Mouse (Mus musculus): ENCODE data around the gene Hapln1.
A peak's percentile ranks its signal among the peaks of the same experiment; 100 is the strongest.

Gene Hapln1

GRCm38 (mm10) chr13:89597354-89597753 is 57.8 kb downstream of the Hapln1 start:
- DNase-seq (ENCODE audit: low read depth, low spot score): no peak

DNA sequence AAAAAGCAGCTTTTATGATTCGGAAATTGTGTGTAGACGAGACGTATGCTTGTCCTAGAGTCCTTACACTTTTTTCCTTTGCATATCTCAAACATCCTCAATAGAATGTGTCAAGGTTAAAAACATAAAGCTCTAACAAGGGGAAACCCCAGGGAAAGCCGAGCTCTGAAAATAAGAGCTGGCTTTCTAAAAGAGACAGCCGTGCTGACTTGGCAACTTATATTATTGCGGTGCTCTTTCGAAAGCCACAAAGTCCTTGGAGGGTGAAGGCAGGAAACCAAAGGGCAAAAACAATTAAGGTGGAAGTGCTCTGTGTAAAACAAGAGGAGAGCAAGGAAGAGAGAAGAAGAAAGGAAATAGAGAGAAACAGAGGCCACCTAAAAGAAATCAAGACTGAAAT is 60.9 kb downstream of the Hapln1 start:
- no peak for DNase-seq (ENCODE audit: low read depth, low spot score)

DNA sequence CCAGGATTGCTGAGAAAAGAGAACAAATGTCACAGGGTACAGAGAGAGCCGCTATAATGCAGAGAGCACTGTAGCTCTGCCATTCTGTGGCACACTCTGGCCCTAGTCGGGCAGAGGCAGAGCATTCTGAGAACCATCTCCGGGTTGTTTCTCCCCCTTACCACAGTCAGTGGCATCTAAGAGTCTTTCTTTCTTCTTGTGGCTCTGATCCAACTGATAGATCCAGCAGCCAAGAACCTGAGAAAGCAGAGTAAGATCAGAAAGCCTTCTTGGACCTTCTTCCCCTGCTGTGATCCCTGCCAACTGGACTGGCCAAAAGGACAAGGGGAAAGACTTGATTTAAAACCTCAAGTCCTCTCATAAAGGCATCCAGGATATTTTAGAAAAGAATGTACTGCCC is 63.7 kb downstream of the Hapln1 start:
- DNase-seq (ENCODE audit: low read depth, low spot score): no peak

DNA sequence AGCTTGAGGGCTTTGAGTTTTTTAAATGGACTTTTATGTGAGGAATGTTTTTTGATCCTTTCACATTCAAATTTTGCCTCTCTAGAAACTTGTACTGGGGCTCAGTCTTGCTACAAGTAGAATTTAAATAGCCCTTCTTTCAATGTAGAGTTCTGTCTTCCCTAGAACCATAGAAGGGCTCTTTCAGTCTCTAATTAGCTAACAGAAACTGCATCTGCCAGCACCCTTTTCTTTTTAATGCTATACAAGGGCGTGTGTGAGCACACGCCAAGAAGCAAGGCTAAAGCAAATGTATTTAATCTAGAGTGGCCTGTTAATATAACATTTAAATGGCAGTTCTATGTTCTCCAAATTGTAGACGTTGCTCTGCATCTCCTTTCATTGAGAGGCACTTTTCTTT is 67.8 kb downstream of the Hapln1 start:
- no peak for DNase-seq (ENCODE audit: low read depth, low spot score)

GRCm38 (mm10) chr13:89619064-89619463 is 79.5 kb downstream of the Hapln1 start:
- DNase-seq (ENCODE audit: low read depth, low spot score): no peak

- peak; percentile 79 for DNase-seq (ENCODE audit: low read depth, low spot score)
Observed at GRCm38 (mm10) chr13:89634137-89634683, 94.6 kb downstream of the Hapln1 start.

DNA sequence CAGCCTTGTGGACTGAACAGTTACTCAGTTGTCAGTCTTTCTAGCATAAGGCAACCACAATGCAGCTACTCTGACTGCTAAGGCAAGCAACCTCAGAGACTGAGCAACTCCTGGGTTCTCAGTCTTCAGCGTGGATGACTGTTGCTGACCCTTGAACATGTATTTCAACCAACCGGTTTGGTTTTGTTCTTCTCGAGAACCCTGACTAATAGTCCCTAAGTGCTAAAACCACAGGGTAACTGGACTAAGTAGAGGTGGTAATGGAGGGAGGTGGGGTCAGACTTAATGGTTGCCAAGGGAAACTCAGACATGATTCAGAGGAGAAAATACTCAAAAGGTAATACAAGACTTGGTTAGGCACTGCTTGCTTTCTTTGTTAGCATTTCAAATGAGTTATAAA is 97.4 kb downstream of the Hapln1 start:
- no peak for DNase-seq (ENCODE audit: low read depth, low spot score)

DNA sequence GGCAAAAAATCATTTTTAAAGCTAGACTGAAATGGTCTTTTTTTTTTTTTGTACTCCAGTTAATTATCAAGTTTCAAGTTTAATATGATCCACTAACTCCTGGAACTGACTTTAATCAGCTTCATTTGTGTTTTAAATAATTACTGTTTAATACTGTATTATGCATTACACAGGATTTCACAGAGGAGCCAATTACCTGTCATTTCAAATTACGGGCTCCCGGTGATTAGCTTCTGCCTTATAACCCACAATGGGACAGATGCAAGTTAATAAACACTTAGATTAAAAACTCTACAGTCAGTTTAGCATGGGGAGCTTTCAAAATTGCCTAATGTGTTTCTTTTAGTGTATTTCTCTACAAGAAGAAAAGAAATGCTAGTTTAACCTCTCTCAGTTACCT is 106.0 kb downstream of the Hapln1 start:
- DNase-seq (ENCODE audit: low read depth, low spot score): no peak

GRCm38 (mm10) chr13:89652773-89653172 is 113.2 kb downstream of the Hapln1 start:
- DNase-seq (ENCODE audit: low read depth, low spot score): no peak

DNA sequence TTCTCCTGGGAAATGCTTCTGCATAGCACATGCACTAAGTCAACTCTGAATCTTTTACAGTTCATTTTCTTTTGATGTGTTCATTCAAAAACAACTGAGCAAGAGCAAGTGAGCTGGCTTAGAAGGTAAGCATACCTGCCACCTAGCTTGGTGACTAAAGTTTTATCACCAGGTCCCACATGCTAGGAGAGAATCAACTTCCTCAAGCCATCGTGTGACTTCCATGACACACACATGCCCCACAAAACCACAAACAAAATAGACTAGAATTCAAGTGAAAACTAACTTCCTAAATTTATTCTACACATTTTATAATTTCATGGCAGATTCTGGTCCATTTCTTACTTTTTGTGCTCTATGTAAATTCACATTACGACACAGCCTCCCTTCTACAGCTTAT is 113.7 kb downstream of the Hapln1 start:
- no peak for DNase-seq (ENCODE audit: low read depth, low spot score)

GRCm38 (mm10) chr13:89657046-89657445 is 117.5 kb downstream of the Hapln1 start:
- no peak for DNase-seq (ENCODE audit: low read depth, low spot score)

All from A20 (cell line).